Mouse (Mus musculus) layer of hippocampus, adult 2 months (tissue): ENCODE measurements around the gene Mia3. TPM values are rescaled to one million over a fixed set of nuclear protein-coding genes. Genes with fewer than 3 reads are reported as not detected.
"Not testable (repeated sequence)": the region's sequence is repeated elsewhere in the genome, so short reads cannot be mapped to it uniquely, and the experiment has no call there.

Source experiments
- DNase-seq, 2 experiments: peaks; one replicate each; pipeline ENCODE4 v3.0.0; 2022; ENCODE audit warnings: low spot score in 2 of 2
- H3K27ac ChIP-seq: fragments of 200-600 bp; 2 replicates; pipeline ENCODE4 v1.8.1; 2022
- H3K4me3 ChIP-seq: fragments of 200-600 bp; 2 replicates; pipeline ENCODE4 v1.8.1; 2022; ENCODE audit warnings: mild to moderate bottlenecking
- CTCF ChIP-seq: fragments of 200-600 bp; conservative IDR thresholded peaks from 2 replicates; pipeline ENCODE4 v1.8.1; 2022; ENCODE audit warnings: antibody characterized with exemption, mild to moderate bottlenecking, moderate library complexity
- total RNA-seq, 2 experiments: library from RNA; stranded (reverse); gene quantifications; 2 replicates each; pipeline ENCODE4 v1.2.3; 2021

Gene Mia3
- total RNA-seq, 2 experiments from 2014 or later = 221 to 224 TPM

GRCm38 (mm10) chr1:183368601-183369400, 552 bp downstream of the Mia3 start:
- peak overlapping the region; percentile 92 for H3K27ac ChIP-seq
- DNase-seq = no peak
- TF ChIP-seq CTCF = no peak

GRCm38 (mm10) chr1:183366361-183366760, 3.0 kb downstream of the Mia3 start:
- no peak for TF ChIP-seq CTCF
- DNase-seq = no peak
- H3K27ac ChIP-seq = no peak overlapping the region
- H3K4me3 ChIP-seq = no peak overlapping the region

More at GRCm38 (mm10) chr1:183368601-183369400, 552 bp downstream of the Mia3 start:
- H3K4me3 ChIP-seq = peak overlapping the region; percentile 66

GRCm38 (mm10) chr1:183363577-183363867, 5.8 kb downstream of the Mia3 start:
- no peak overlapping the region for H3K4me3 ChIP-seq
- no peak for DNase-seq
- TF ChIP-seq CTCF = no peak
- no peak overlapping the region for H3K27ac ChIP-seq

DNA sequence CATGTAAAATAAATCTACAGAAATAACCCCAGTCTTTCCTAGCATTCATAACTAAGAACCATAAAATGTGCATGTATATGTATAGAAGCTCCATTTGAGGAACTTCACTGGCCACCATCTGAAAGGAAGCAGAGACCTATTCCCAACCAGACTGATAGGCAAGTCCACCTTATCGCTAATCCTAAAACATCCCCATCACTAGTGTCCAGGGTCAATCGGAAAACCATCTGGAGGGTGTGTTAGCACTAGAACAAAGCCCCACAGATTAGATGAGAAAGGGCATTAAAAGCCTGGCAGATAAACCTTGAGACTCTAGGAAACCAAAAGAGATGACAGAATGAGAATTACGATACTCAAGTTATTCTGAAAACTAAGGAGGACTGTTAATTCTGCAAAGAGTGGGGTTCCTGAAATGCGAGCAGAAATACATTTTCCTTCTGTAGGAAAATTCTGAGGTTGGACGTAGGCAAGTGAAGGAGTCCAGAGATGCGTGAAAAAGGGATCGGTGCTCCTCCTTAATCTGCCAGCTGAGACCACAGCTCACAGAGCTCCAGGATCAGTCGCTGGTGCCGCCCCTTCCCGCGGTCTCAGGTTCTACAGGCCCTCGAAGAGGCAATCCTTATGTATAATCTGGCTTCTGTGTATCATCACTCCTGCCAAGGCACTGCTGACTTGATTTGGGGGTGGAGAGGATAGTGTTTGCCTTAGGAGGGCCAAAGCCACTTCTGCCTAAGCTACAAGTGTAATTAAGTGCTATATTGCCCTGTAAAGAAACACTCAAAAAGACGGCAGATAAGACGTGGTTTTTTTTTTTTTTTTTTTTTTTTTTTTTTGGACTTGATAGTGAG, 6.4 kb downstream of the Mia3 start:
- DNase-seq = no peak
- Histone ChIP-seq H3K27ac (no peak overlapping the region), H3K4me3 (no peak overlapping the region)
- no peak for TF ChIP-seq CTCF

DNA sequence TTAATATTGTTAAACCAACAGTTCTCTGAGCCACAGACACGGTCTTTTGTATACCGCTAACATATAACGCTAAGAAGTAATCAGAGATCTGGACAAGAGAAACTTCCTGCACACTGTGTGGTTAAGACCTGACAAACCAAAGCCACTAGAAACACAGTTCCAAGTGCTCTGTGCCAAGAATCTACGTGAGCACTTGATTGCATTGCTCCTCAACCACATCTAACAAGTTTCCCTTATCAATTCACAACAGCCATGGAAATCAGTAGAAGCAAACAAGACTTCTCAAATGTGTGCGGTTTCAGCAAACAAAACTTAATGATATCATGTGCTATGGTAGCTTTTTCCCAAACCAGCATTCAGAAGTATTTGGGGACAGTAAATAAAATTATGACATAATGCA, 7.1 kb downstream of the Mia3 start:
- Histone ChIP-seq H3K27ac (no peak overlapping the region), H3K4me3 (no peak overlapping the region)
- DNase-seq = no peak
- TF ChIP-seq CTCF = no peak

DNA sequence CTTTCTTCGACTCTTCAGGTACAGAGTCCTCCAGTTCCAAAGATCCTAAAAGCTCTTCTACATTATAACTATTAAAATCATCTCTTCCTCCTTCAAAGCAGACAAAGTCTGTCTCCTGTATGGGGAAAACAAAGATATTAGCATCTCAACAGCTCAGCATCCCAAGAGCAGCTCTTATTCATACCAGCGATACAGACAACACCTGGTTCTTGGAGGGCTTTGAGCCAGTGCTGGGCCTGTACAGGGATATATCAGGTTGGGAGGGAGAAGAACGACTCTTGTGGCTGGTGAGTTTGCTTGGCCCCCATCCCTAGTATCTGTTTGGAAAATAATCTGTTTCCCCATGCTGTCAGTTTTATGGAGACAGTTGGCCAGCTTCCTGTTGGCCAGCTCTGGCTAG, 10.5 kb downstream of the Mia3 start:
- Histone ChIP-seq H3K4me3 (no peak overlapping the region), H3K27ac (peak overlapping the region; percentile 53; the same call in 1 of the 2 replicates)
- no peak for DNase-seq
- no peak for TF ChIP-seq CTCF

DNA sequence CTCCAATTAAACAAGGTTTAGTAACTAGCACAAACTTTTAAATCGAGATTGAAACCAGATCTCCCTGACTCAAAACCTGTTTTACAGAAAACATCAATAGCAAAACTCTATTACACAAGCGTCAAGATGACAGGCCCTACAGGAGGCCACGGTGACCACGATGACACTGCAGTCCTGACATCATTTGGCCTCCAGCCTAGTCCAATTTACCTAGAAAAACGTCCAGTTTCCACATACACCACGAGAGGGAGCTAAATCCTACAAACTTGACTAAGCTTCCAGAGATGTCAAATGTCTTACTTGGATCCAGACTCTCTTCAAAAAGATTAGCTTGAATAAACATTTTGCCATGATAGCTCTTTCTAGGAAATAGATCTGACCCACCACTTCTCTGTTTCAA, 19.5 kb downstream of the Mia3 start:
- peak; percentile 85 for TF ChIP-seq CTCF
- Histone ChIP-seq H3K4me3 (no peak overlapping the region), H3K27ac (peak overlapping the region; percentile 28; the same call in 1 of the 2 replicates)
- DNase-seq = peak; percentile 40 to 44

- DNase-seq = no peak
- no peak for TF ChIP-seq CTCF
- peak overlapping the region; percentile 95 for H3K27ac ChIP-seq
- peak overlapping the region; percentile 99 for H3K4me3 ChIP-seq
Measured at GRCm38 (mm10) chr1:183345817-183346195, 23.5 kb downstream of the Mia3 start.

DNA sequence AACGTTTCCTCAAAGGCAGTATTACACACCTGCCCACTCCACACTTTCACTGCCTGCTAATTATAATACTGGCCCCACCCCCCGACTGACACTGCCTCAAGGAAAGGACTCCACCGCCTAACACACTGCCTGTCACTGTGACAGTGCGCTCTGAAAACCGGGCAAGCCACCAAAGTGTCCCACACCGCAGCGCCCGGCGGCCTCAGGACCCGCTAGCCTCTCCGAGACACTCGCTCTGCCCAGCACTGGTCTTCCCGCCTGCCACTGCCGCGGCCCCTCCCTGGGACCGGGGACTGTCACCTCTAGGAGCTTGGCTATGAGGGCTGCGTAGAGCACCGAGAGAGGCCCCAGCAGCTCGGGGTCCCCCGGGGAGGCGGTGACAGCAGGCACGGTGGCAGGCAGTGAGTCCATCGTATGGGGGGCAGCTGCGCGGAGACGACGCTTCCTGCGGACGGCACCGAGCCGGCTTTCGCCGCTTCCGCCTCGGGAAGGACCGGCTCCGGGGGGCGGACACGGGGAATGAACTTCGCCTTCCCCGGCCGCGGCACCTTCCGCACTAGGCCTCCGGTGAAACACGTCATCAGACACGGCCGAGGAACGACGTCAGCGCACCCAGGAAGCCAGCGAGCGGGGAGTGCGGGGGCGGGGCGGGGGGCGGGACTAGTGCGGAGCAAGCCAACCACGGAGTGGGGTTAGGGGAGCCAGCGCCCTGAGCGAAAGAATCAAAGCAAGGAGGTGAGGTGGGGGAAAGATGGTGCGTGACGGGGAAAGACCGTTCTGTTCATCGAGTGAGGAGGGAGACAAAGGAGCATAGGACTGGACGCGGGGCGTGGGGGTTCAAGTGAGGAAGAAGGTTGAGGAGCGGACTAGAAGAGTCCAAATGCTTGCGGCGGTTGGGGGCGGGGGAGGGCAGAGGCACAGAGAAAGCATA, 24.2 kb downstream of the Mia3 start:
- peak; percentile 87 to 89 for DNase-seq
- H3K4me3 ChIP-seq = peak overlapping the region; percentile 99
- TF ChIP-seq CTCF = no peak
- H3K27ac ChIP-seq = peak overlapping the region; percentile 95

- H3K4me3 ChIP-seq, DNase-seq, H3K27ac ChIP-seq: not testable (repeated sequence)
Measured at GRCm38 (mm10) chr1:183342902-183343301, 26.5 kb downstream of the Mia3 start.

DNA sequence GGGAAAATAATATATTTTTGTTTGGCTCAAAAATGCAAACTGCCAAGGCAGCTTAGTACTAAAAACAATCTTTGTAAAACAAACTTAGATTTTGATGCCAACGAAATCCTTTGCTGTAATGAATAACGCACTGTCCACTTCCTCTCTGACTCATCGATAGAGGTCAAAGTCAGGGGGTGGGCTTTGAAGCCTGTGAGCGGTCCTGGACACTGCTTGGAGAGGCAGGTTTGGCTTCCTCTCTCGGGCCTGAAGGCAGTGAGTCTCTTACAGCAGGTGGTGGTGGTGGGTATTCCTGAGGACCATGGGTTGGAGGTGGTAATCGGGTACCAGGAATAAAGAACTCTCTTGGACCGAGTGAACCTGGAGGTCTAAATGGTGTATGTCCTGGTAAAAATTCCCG, 42.2 kb downstream of the Mia3 start:
- TF ChIP-seq CTCF = no peak
- H3K27ac ChIP-seq = no peak overlapping the region

GRCm38 (mm10) chr1:183324433-183324832, 44.9 kb downstream of the Mia3 start:
- TF ChIP-seq CTCF = no peak
- H3K27ac ChIP-seq = no peak overlapping the region
- no peak for DNase-seq
- no peak overlapping the region for H3K4me3 ChIP-seq

More for the DNA sequence above, 42.2 kb downstream of the Mia3 start:
- H3K4me3 ChIP-seq = no peak overlapping the region
- DNase-seq = no peak

DNA sequence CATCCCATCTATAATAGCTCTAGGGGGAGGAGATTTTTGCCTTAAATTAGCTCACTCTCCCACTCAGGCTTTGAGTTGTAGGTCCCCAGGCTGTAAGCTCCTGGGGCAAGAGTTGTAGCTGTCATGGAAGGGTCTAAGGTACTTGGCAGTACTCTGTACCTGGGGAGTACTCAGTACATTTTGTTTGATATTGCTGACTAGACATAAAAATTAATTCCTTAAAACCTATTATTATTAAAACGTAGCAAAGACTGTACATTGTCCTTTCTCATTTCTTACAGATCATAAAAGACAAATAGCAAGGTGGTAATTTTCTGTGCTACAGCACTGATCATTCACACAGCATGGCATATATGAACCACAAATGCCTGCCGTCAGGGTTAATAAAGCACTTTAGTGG, 45.4 kb downstream of the Mia3 start:
- DNase-seq = no peak
- H3K27ac ChIP-seq = no peak overlapping the region
- TF ChIP-seq CTCF = no peak
- H3K4me3 ChIP-seq = no peak overlapping the region

- not testable (repeated sequence) for H3K27ac ChIP-seq, DNase-seq, H3K4me3 ChIP-seq
Measured at GRCm38 (mm10) chr1:183322496-183322895, 46.9 kb downstream of the Mia3 start.
